Mouse (Mus musculus): Measurements from ENCODE around the gene Slc25a43. TPM values are rescaled to one million over a fixed set of nuclear protein-coding genes. Genes with fewer than 3 reads are reported as not detected.

Slc25a43 gene
- total RNA-seq, 2 experiments from 2014 or later: 0.40 to 0.64 TPM

GRCm38 (mm10) chrX:36823932-36824711 lies 80.7 kb downstream of the Slc25a43 start:
- no peak for DNase-seq (ENCODE audit: low spot score in 2 of 2)

- DNase-seq (ENCODE audit: low spot score in 2 of 2): no peak
Measured at GRCm38 (mm10) chrX:36825032-36825431, 81.6 kb downstream of the Slc25a43 start.

Other genes starting within 250 kb of the Slc25a43 start
- gene Pgrmc1, start 145.5 kb upstream of the Slc25a43 start, total RNA-seq (2021): 100 to 1,000 TPM; 304 to 309 TPM
- 1 to 10 TPM; 9.0 to 9.8 TPM for gene Akap17b, start 98.3 kb upstream of the Slc25a43 start, total RNA-seq (2021)
- 100 to 1,000 TPM; 343 to 357 TPM for gene Slc25a5, start 52.0 kb downstream of the Slc25a43 start, total RNA-seq (2021)
- 10 to 100 TPM; 56.7 to 60.6 TPM for gene Ube2a, start 130.2 kb downstream of the Slc25a43 start, total RNA-seq (2021)
- gene C330007P06Rik, start 130.5 kb downstream of the Slc25a43 start, total RNA-seq (2021): 10 to 100 TPM; 31.5 to 32.3 TPM
- gene Nkrf, start 159.2 kb downstream of the Slc25a43 start, total RNA-seq (2021): 10 to 100 TPM; 28.3 to 31.2 TPM
- gene Sept6, start 248.1 kb downstream of the Slc25a43 start, total RNA-seq (2021): 10 to 100 TPM; 62.0 to 64.6 TPM

Data from layer of hippocampus, postnatal 10 days (tissue).